Mouse (Mus musculus): Measurements from ENCODE around the gene Chmp3. TPM values are rescaled to one million over a fixed set of nuclear protein-coding genes. Genes with fewer than 3 reads are reported as not detected.

The Chmp3 gene
- polyA plus RNA-seq, 1 experiment from 2014 or later: 67.3 TPM

- H3K36me3 ChIP-seq (ENCODE audit: control insufficient read depth, insufficient read depth, low read length): peaks cover 40% of the 10 kb centered on the region
- H3K9me3 ChIP-seq (ENCODE audit: control insufficient read depth, low read length): no peaks in the 10 kb centered on the region
- H3K4me2 ChIP-seq (ENCODE audit: low read length): no peak overlapping the region
- ATAC-seq (ENCODE audit: insufficient number of reproducible peaks, insufficient read depth, low FRiP score, low read depth): no peak
- H3K27ac ChIP-seq (replicated peaks in 1 of 2; ENCODE audit: control insufficient read depth in 1 of 2, insufficient read depth in 1 of 2, low read depth in 2 of 2, low read length in 2 of 2): peak overlapping the region in 1 of 2 experiments; percentile 39; a peak in 1 of 4 replicates
- no peak overlapping the region for H3K9ac ChIP-seq (ENCODE audit: low read length)
- no peaks in the 10 kb centered on the region; a peak in 1 of 4 replicates for H3K4me1 ChIP-seq (ENCODE audit: control insufficient read depth in 2 of 2, insufficient read depth in 2 of 2, low read length in 2 of 2)
- 68% methylated on average over 3 of the region's 3 CpGs for WGBS
- no peaks in the 10 kb centered on the region for H3K27me3 ChIP-seq (ENCODE audit: control insufficient read depth, insufficient read depth, low read length)
- no peak overlapping the region for H3K4me3 ChIP-seq (ENCODE audit: control insufficient read depth in 1 of 2, insufficient read depth in 1 of 2, low read depth in 1 of 2, low read length in 2 of 2)
Measured at GRCm38 (mm10) chr6:71568616-71569015, 25.0 kb downstream of the Chmp3 start.

- H3K27me3 ChIP-seq (ENCODE audit: control insufficient read depth, insufficient read depth, low read length): no peaks in the 10 kb centered on the region
Measured at GRCm38 (mm10) chr6:71569025-71569424, 25.4 kb downstream of the Chmp3 start.

DNA sequence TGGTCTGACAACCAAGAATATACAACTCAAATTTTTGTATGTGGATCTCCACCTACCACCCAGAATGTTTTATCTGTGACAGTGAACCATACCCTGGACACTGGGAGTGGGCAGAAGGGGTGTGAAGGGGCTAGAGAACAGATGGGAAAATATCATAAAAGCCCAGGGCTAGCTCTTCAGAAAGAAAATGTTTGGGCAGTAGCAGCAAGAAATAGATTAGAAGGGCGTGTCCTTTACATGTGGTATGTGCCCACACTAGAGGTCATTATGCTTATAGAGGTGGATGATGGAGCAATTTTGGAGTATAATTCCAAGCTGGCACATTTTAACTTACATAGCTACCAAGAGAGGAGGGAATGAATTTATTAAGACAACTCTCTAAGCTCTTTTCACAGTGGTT, 31.8 kb downstream of the Chmp3 start:
- peaks cover 63% of the 10 kb centered on the region for H3K36me3 ChIP-seq (ENCODE audit: control insufficient read depth, insufficient read depth, low read length)
- no peak for ATAC-seq (ENCODE audit: insufficient number of reproducible peaks, insufficient read depth, low FRiP score, low read depth)

More at GRCm38 (mm10) chr6:71569025-71569424, 25.4 kb downstream of the Chmp3 start:
- H3K9me3 ChIP-seq (ENCODE audit: control insufficient read depth, low read length): no peaks in the 10 kb centered on the region
- H3K4me3 ChIP-seq (ENCODE audit: control insufficient read depth in 1 of 2, insufficient read depth in 1 of 2, low read depth in 1 of 2, low read length in 2 of 2): no peak overlapping the region
- 51% methylated on average over 2 of the region's 2 CpGs for WGBS
- no peak overlapping the region for H3K9ac ChIP-seq (ENCODE audit: low read length)
- peak overlapping the region in 1 of 2 experiments; percentile 39; a peak in 1 of 4 replicates for H3K27ac ChIP-seq (replicated peaks in 1 of 2; ENCODE audit: control insufficient read depth in 1 of 2, insufficient read depth in 1 of 2, low read depth in 2 of 2, low read length in 2 of 2)
- H3K36me3 ChIP-seq (ENCODE audit: control insufficient read depth, insufficient read depth, low read length): peaks cover 44% of the 10 kb centered on the region
- no peak for ATAC-seq (ENCODE audit: insufficient number of reproducible peaks, insufficient read depth, low FRiP score, low read depth)
- no peak overlapping the region for H3K4me2 ChIP-seq (ENCODE audit: low read length)
- H3K4me1 ChIP-seq (ENCODE audit: control insufficient read depth in 2 of 2, insufficient read depth in 2 of 2, low read length in 2 of 2): no peaks in the 10 kb centered on the region; a peak in 1 of 4 replicates

GRCm38 (mm10) chr6:71579478-71579877, 35.9 kb downstream of the Chmp3 start:
- no peak for ATAC-seq (ENCODE audit: insufficient number of reproducible peaks, insufficient read depth, low FRiP score, low read depth)
- H3K27ac ChIP-seq (replicated peaks in 1 of 2; ENCODE audit: control insufficient read depth in 1 of 2, insufficient read depth in 1 of 2, low read depth in 2 of 2, low read length in 2 of 2): no peak overlapping the region
- H3K4me1 ChIP-seq (ENCODE audit: control insufficient read depth in 2 of 2, insufficient read depth in 2 of 2, low read length in 2 of 2): no peaks in the 10 kb centered on the region
- no peak overlapping the region for H3K9ac ChIP-seq (ENCODE audit: low read length)
- H3K4me2 ChIP-seq (ENCODE audit: low read length): no peak overlapping the region
- peaks cover 56% of the 10 kb centered on the region for H3K36me3 ChIP-seq (ENCODE audit: control insufficient read depth, insufficient read depth, low read length)
- 94% methylated on average over 11 of the region's 11 CpGs for WGBS
- no peaks in the 10 kb centered on the region for H3K27me3 ChIP-seq (ENCODE audit: control insufficient read depth, insufficient read depth, low read length)
- no peaks in the 10 kb centered on the region for H3K9me3 ChIP-seq (ENCODE audit: control insufficient read depth, low read length)
- no peak overlapping the region for H3K4me3 ChIP-seq (ENCODE audit: control insufficient read depth in 1 of 2, insufficient read depth in 1 of 2, low read depth in 1 of 2, low read length in 2 of 2)

More for the DNA sequence above, 31.8 kb downstream of the Chmp3 start:
- Histone ChIP-seq H3K9ac (ENCODE audit: low read length) (no peak overlapping the region), H3K27ac (replicated peaks in 1 of 2; ENCODE audit: control insufficient read depth in 1 of 2, insufficient read depth in 1 of 2, low read depth in 2 of 2, low read length in 2 of 2) (no peak overlapping the region), H3K4me3 (ENCODE audit: control insufficient read depth in 1 of 2, insufficient read depth in 1 of 2, low read depth in 1 of 2, low read length in 2 of 2) (no peak overlapping the region), H3K27me3 (ENCODE audit: control insufficient read depth, insufficient read depth, low read length) (no peaks in the 10 kb centered on the region), H3K4me2 (ENCODE audit: low read length) (no peak overlapping the region), H3K4me1 (ENCODE audit: control insufficient read depth in 2 of 2, insufficient read depth in 2 of 2, low read length in 2 of 2) (no peaks in the 10 kb centered on the region), H3K9me3 (ENCODE audit: control insufficient read depth, low read length) (no peaks in the 10 kb centered on the region)
- 87% methylated on average over 1 of the region's 1 CpGs for WGBS

DNA sequence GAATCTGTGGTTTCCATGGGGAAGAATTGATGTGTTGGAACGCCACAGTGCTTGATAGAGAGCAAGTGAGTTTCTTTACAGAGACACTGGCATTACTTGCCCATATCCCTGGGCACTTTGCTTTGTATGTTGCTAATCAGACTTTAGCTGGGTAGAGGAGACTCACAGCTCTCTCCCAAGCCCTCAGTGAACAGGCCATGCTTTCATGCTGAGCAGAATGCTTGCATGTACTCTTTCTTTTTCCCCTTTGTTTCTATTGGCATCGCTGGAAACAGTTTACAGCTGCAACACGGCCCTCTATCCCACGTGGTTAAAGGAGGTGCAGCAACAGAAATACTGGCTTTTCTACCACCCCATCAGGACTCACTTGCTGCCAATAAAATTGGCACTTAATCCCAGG, 39.6 kb downstream of the Chmp3 start:
- H3K9ac ChIP-seq (ENCODE audit: low read length): no peak overlapping the region
- H3K27me3 ChIP-seq (ENCODE audit: control insufficient read depth, insufficient read depth, low read length): no peaks in the 10 kb centered on the region
- no peak for ATAC-seq (ENCODE audit: insufficient number of reproducible peaks, insufficient read depth, low FRiP score, low read depth)
- H3K9me3 ChIP-seq (ENCODE audit: control insufficient read depth, low read length): no peaks in the 10 kb centered on the region
- no peak overlapping the region for H3K4me3 ChIP-seq (ENCODE audit: control insufficient read depth in 1 of 2, insufficient read depth in 1 of 2, low read depth in 1 of 2, low read length in 2 of 2)
- H3K4me2 ChIP-seq (ENCODE audit: low read length): no peak overlapping the region
- peaks cover 68% of the 10 kb centered on the region for H3K36me3 ChIP-seq (ENCODE audit: control insufficient read depth, insufficient read depth, low read length)
- 78% methylated on average over 4 of the region's 4 CpGs for WGBS
- H3K4me1 ChIP-seq (ENCODE audit: control insufficient read depth in 2 of 2, insufficient read depth in 2 of 2, low read length in 2 of 2): no peaks in the 10 kb centered on the region
- H3K27ac ChIP-seq (replicated peaks in 1 of 2; ENCODE audit: control insufficient read depth in 1 of 2, insufficient read depth in 1 of 2, low read depth in 2 of 2, low read length in 2 of 2): no peak overlapping the region

- 100% methylated on average over 1 of the region's 1 CpGs for WGBS
- peak overlapping the region in 1 of 2 experiments; percentile 78; a peak in 3 of 4 replicates for H3K27ac ChIP-seq (replicated peaks in 1 of 2; ENCODE audit: control insufficient read depth in 1 of 2, insufficient read depth in 1 of 2, low read depth in 2 of 2, low read length in 2 of 2)
- peaks cover 91% of the 10 kb centered on the region for H3K36me3 ChIP-seq (ENCODE audit: control insufficient read depth, insufficient read depth, low read length)
- ATAC-seq (ENCODE audit: insufficient number of reproducible peaks, insufficient read depth, low FRiP score, low read depth): no peak
- H3K9me3 ChIP-seq (ENCODE audit: control insufficient read depth, low read length): no peaks in the 10 kb centered on the region
- H3K4me3 ChIP-seq (ENCODE audit: control insufficient read depth in 1 of 2, insufficient read depth in 1 of 2, low read depth in 1 of 2, low read length in 2 of 2): no peak overlapping the region
- no peaks in the 10 kb centered on the region for H3K27me3 ChIP-seq (ENCODE audit: control insufficient read depth, insufficient read depth, low read length)
- peaks cover 5 to 10% of the 10 kb centered on the region in 2 experiments; a peak in 3 of 4 replicates for H3K4me1 ChIP-seq (ENCODE audit: control insufficient read depth in 2 of 2, insufficient read depth in 2 of 2, low read length in 2 of 2)
- no peak overlapping the region for H3K4me2 ChIP-seq (ENCODE audit: low read length)
- H3K9ac ChIP-seq (ENCODE audit: low read length): no peak overlapping the region
Measured at GRCm38 (mm10) chr6:71589401-71589800, 45.8 kb downstream of the Chmp3 start.

DNA sequence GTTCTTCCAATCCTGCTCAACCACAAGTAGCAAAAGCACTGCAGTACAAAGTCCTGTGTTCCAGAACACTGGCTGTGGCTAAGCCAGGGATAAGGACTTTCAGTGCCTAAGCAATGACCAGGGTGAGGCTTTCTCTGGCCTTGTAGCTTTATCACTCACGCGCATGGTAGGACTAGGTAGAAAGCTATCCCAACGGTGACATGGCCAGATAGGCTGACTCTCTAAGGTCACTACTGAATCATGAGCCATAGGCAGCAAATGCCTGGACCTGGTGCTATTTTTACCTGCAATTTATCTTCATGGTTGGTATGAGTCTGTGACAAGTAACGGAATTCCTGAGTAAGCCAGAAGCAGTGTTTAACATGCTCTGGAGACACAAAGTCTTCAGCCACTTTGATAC, 46.6 kb downstream of the Chmp3 start:
- Histone ChIP-seq H3K36me3 (ENCODE audit: control insufficient read depth, insufficient read depth, low read length) (peaks cover 95% of the 10 kb centered on the region), H3K4me2 (ENCODE audit: low read length) (no peak overlapping the region), H3K27ac (replicated peaks in 1 of 2; ENCODE audit: control insufficient read depth in 1 of 2, insufficient read depth in 1 of 2, low read depth in 2 of 2, low read length in 2 of 2) (peak overlapping the region; percentile 78), H3K9ac (ENCODE audit: low read length) (no peak overlapping the region), H3K4me3 (ENCODE audit: control insufficient read depth in 1 of 2, insufficient read depth in 1 of 2, low read depth in 1 of 2, low read length in 2 of 2) (no peak overlapping the region), H3K9me3 (ENCODE audit: control insufficient read depth, low read length) (no peaks in the 10 kb centered on the region), H3K27me3 (ENCODE audit: control insufficient read depth, insufficient read depth, low read length) (no peaks in the 10 kb centered on the region), H3K4me1 (ENCODE audit: control insufficient read depth in 2 of 2, insufficient read depth in 2 of 2, low read length in 2 of 2) (peaks cover 5 to 10% of the 10 kb centered on the region in 2 experiments; a peak in 3 of 4 replicates)
- 32% methylated on average over 4 of the region's 4 CpGs for WGBS
- ATAC-seq (ENCODE audit: insufficient number of reproducible peaks, insufficient read depth, low FRiP score, low read depth): 0 out of 2 replicates have a peak, but pooled peaks have one; percentile 26

DNA sequence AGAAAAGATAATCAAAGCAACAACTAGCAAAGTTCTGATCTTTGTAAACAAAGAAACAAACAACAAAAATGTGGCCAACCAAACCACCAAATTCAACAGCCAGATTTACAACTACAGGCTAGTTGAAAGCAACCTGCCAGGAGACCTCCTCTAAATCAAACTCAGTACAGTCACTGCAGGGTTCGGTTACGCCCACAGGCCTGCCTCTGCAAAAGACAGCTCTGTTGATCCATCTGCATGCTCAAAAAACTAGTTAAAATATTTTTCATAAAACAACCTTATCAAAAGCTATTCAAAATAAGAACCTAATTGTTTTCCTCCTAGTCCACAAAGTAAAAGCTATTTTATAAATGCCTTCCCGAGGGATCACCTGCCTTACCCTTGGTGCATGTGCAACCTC, 64.2 kb downstream of the Chmp3 start:
- Histone ChIP-seq H3K9ac (ENCODE audit: low read length) (no peak overlapping the region), H3K9me3 (ENCODE audit: control insufficient read depth, low read length) (no peaks in the 10 kb centered on the region), H3K27ac (replicated peaks in 1 of 2; ENCODE audit: control insufficient read depth in 1 of 2, insufficient read depth in 1 of 2, low read depth in 2 of 2, low read length in 2 of 2) (no peak overlapping the region), H3K4me3 (ENCODE audit: control insufficient read depth in 1 of 2, insufficient read depth in 1 of 2, low read depth in 1 of 2, low read length in 2 of 2) (no peak overlapping the region), H3K4me1 (ENCODE audit: control insufficient read depth in 2 of 2, insufficient read depth in 2 of 2, low read length in 2 of 2) (no peaks in the 10 kb centered on the region), H3K36me3 (ENCODE audit: control insufficient read depth, insufficient read depth, low read length) (peaks cover 97% of the 10 kb centered on the region), H3K27me3 (ENCODE audit: control insufficient read depth, insufficient read depth, low read length) (no peaks in the 10 kb centered on the region), H3K4me2 (ENCODE audit: low read length) (no peak overlapping the region)
- ATAC-seq (ENCODE audit: insufficient number of reproducible peaks, insufficient read depth, low FRiP score, low read depth): no peak
- 90% methylated on average over 3 of the region's 3 CpGs for WGBS
